Mouse (Mus musculus) myocyte (in vitro differentiated cells): ENCODE results near the gene Esf1. TPM values are rescaled to one million over a fixed set of nuclear protein-coding genes. Genes with fewer than 3 reads are reported as not detected.
"Not testable (repeated sequence)": the region's sequence is repeated elsewhere in the genome, so short reads cannot be mapped to it uniquely, and the experiment has no call there.

ENCODE experiments used
- H3K27me3 ChIP-seq: one replicate; pipeline ENCODE4 v1.6.1; 2011; ENCODE audit not compliant: control insufficient read depth, insufficient read depth, insufficient read length
- H3K36me3 ChIP-seq: one replicate; pipeline ENCODE4 v1.6.1; 2011; ENCODE audit not compliant: control insufficient read depth, insufficient read depth
- H3K4me2 ChIP-seq: one replicate; pipeline ENCODE4 v1.6.1; 2011; ENCODE audit warnings: low read depth, control low read depth
- H3K4me3 ChIP-seq: one replicate; pipeline ENCODE4 v1.5.1; 2011; ENCODE audit warnings: mild to moderate bottlenecking, control low read depth, moderate library complexity
- H3K79me2 ChIP-seq: one replicate; pipeline ENCODE4 v1.6.1; 2011; ENCODE audit not compliant: control insufficient read depth, insufficient read depth
- H3ac ChIP-seq: one replicate; pipeline ENCODE4 v1.6.1; 2011; ENCODE audit not compliant: control insufficient read depth, insufficient read length
- CEBPB ChIP-seq: IDR thresholded peaks from 2 replicates; pipeline ENCODE4 v1.6.1; 2011; ENCODE audit warnings: mild to moderate bottlenecking, moderate library complexity; ENCODE audit not compliant: poor library complexity, insufficient read depth, severe bottlenecking
- E2F4 ChIP-seq: IDR thresholded peaks from one replicate; pipeline ENCODE4 v1.6.1; 2011; ENCODE audit warnings: mild to moderate bottlenecking, control low read depth, moderate library complexity; ENCODE audit not compliant: insufficient read depth
- MAX ChIP-seq: IDR thresholded peaks from one replicate; pipeline ENCODE4 v1.6.1; 2011; ENCODE audit warnings: low read depth, mild to moderate bottlenecking, control low read depth
- MYOD1 ChIP-seq, 3 experiments: IDR thresholded peaks; one replicate each; pipeline ENCODE4 v1.6.1; 2011; ENCODE audit warnings: control low read depth in 2 of 3, low read depth in 2 of 3, mild to moderate bottlenecking in 2 of 3, moderate library complexity in 1 of 3; ENCODE audit not compliant: insufficient read length in 2 of 3, control insufficient read depth in 1 of 3
- MYOG ChIP-seq, 3 experiments: IDR thresholded peaks; one replicate each; pipeline ENCODE4 v1.6.1; 2011; ENCODE audit warnings: control low read depth in 2 of 3, low read depth in 2 of 3, mild to moderate bottlenecking in 2 of 3; ENCODE audit not compliant: insufficient read length in 2 of 3, control insufficient read depth in 1 of 3, insufficient read depth in 1 of 3
- POLR2A ChIP-seq: IDR thresholded peaks from one replicate; pipeline ENCODE4 v1.6.1; 2011; ENCODE audit warnings: low read depth, mild to moderate bottlenecking, control low read depth, moderate library complexity; ENCODE audit not compliant: insufficient read length
- POLR2AphosphoS2 ChIP-seq: IDR thresholded peaks from one replicate; pipeline ENCODE4 v1.6.1; 2011; ENCODE audit warnings: low read depth, control low read depth; ENCODE audit not compliant: insufficient read length
- REST ChIP-seq: IDR thresholded peaks from one replicate; pipeline ENCODE4 v1.6.1; 2011; ENCODE audit warnings: mild to moderate bottlenecking, control low read depth, moderate library complexity; ENCODE audit not compliant: insufficient read depth, insufficient read length
- SRF ChIP-seq: IDR thresholded peaks from one replicate; pipeline ENCODE4 v1.6.1; 2011; ENCODE audit warnings: low read depth; ENCODE audit not compliant: control insufficient read depth, insufficient read length
- TCF12 ChIP-seq: IDR thresholded peaks from one replicate; pipeline ENCODE4 v1.6.1; 2011; ENCODE audit warnings: mild to moderate bottlenecking, control low read depth; ENCODE audit not compliant: poor library complexity, insufficient read depth, severe bottlenecking
- TCF3 ChIP-seq: IDR thresholded peaks from one replicate; pipeline ENCODE4 v1.6.1; 2011; ENCODE audit warnings: low read depth, control low read depth; ENCODE audit not compliant: insufficient read length
- USF1 ChIP-seq: IDR thresholded peaks from one replicate; pipeline ENCODE4 v1.6.1; 2011; ENCODE audit warnings: low read depth, mild to moderate bottlenecking, control low read depth, moderate library complexity
- polyA plus RNA-seq: library from polyadenylated mRNA; unstranded; fragments of >200 nt; fragmentation: generic; extraction: Trizol; gene quantifications from one replicate; pipeline ENCODE4 v1.2.1, GENCODE M21; 2012; ENCODE audit warnings: missing spikeins

Gene Esf1
- polyA plus RNA-seq, 1 experiment = 5.7 TPM

DNA sequence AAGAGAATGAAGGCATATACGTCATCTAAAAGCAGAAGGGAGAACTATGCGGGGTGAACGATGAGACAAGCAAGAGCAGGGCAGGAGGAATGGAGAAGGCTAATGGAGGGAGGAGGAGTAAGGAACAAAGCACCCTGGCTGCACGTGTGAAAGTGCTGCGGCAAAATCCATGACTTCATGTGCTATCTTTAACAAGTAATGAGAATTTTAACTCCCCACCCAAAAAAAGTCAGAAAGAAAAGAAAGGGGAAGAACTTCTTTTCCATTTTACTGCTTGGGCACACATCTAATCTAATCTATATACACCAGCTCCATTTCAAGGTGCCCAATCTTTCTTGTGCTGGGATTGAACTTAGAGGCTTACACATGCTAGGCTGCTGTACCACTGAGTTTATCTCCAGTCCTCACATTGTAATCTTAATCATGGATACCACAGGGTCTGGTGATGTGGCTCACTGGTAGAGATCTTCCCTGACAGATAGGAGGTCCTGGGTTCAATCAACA is 7.0 kb downstream of the Esf1 start:
- H3K36me3 ChIP-seq = peaks cover 70% of the 10 kb centered on the region
- H3K27me3 ChIP-seq = no peaks in the 10 kb centered on the region
- H3K79me2 ChIP-seq = peaks cover 38% of the 10 kb centered on the region
- H3K4me3 ChIP-seq = no peak overlapping the region
- TF ChIP-seq REST (no peak), POLR2AphosphoS2 (no peak), MAX (no peak), USF1 (no peak), POLR2A (no peak), E2F4 (no peak), TCF3 (no peak), TCF12 (no peak), MYOG (IDR thresholded peaks at IDR 0.05; ENCODE audit: control insufficient read depth in 1 of 3, insufficient read depth in 1 of 3, insufficient read length in 2 of 3, low read depth in 2 of 3) (no peak), CEBPB (no peak), MYOD1 (IDR thresholded peaks at IDR 0.05; ENCODE audit: control insufficient read depth in 1 of 3, insufficient read length in 2 of 3, low read depth in 2 of 3) (no peak)
- no peak overlapping the region for H3ac ChIP-seq
- H3K4me2 ChIP-seq = no peak overlapping the region

GRCm38 (mm10) chr2:140159186-140159730 is 11.1 kb downstream of the Esf1 start:
- no peak overlapping the region for H3ac ChIP-seq
- no peaks in the 10 kb centered on the region for H3K27me3 ChIP-seq
- H3K4me3 ChIP-seq = no peak overlapping the region
- no peak for TF ChIP-seq POLR2AphosphoS2
- no peak for TF ChIP-seq TCF12
- TF ChIP-seq MYOD1 (IDR thresholded peaks at IDR 0.05; ENCODE audit: control insufficient read depth in 1 of 3, insufficient read length in 2 of 3, low read depth in 2 of 3) = no peak
- no peak for TF ChIP-seq USF1
- no peak for TF ChIP-seq CEBPB
- no peak for TF ChIP-seq SRF
- TF ChIP-seq E2F4 = no peak
- no peak for TF ChIP-seq MYOG (IDR thresholded peaks at IDR 0.05; ENCODE audit: control insufficient read depth in 1 of 3, insufficient read depth in 1 of 3, insufficient read length in 2 of 3, low read depth in 2 of 3)
- H3K79me2 ChIP-seq = peaks cover 5% of the 10 kb centered on the region
- H3K4me2 ChIP-seq = no peak overlapping the region
- peaks cover 67% of the 10 kb centered on the region for H3K36me3 ChIP-seq

GRCm38 (mm10) chr2:140151743-140152142 is 18.6 kb downstream of the Esf1 start, which contains the start of gene Gm17374:
Gm17374 (plus strand) TSS chr2:140152043.
- not testable (repeated sequence) for H3ac ChIP-seq

DNA sequence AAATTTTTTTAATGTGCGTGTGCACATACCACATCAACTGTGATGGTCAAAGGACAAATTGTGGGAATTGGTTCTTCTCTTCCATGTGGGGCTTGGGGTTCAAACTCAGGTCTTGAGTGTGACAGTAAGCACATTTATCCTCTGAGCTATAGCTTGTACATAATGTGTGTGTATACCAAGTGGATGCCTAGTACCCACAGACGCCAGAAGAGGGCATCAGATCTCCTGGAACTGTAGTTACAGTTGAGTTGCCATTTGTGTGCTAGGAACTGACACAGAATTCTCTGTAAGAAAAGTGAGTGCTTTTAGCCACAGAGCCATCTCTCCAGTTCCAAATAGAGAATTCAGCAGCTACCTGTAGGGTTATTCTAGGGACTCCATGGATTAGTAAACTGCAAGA is 44.8 kb downstream of the Esf1 start:
- no peaks in the 10 kb centered on the region for H3K79me2 ChIP-seq
- H3K36me3 ChIP-seq = peaks cover 71% of the 10 kb centered on the region
- H3ac ChIP-seq = no peak overlapping the region
- no peaks in the 10 kb centered on the region for H3K27me3 ChIP-seq
- TF ChIP-seq CEBPB (no peak), MYOD1 (IDR thresholded peaks at IDR 0.05; ENCODE audit: control insufficient read depth in 1 of 3, insufficient read length in 2 of 3, low read depth in 2 of 3) (no peak), REST (no peak), POLR2AphosphoS2 (no peak), POLR2A (no peak), TCF12 (no peak), SRF (no peak), TCF3 (no peak), MYOG (IDR thresholded peaks at IDR 0.05; ENCODE audit: control insufficient read depth in 1 of 3, insufficient read depth in 1 of 3, insufficient read length in 2 of 3, low read depth in 2 of 3) (no peak)
- no peak overlapping the region for H3K4me2 ChIP-seq
- H3K4me3 ChIP-seq = no peak overlapping the region

More at GRCm38 (mm10) chr2:140151743-140152142, 18.6 kb downstream of the Esf1 start, which contains the start of gene Gm17374:
- H3K79me2 ChIP-seq, H3K4me2 ChIP-seq, H3K27me3 ChIP-seq, H3K4me3 ChIP-seq: not testable (repeated sequence)
- H3K36me3 ChIP-seq = peaks cover 58% of the 10 kb centered on the region

GRCm38 (mm10) chr2:140113851-140114250 is 56.5 kb downstream of the Esf1 start:
- no peaks in the 10 kb centered on the region for H3K36me3 ChIP-seq
- TF ChIP-seq POLR2AphosphoS2 (no peak), USF1 (no peak), MYOG (IDR thresholded peaks at IDR 0.05; ENCODE audit: control insufficient read depth in 1 of 3, insufficient read depth in 1 of 3, insufficient read length in 2 of 3, low read depth in 2 of 3) (no peak), MYOD1 (IDR thresholded peaks at IDR 0.05; ENCODE audit: control insufficient read depth in 1 of 3, insufficient read length in 2 of 3, low read depth in 2 of 3) (no peak), CEBPB (no peak), TCF3 (no peak), REST (no peak), SRF (no peak), POLR2A (no peak)
- no peak overlapping the region for H3ac ChIP-seq

More at GRCm38 (mm10) chr2:140113851-140114250, 56.5 kb downstream of the Esf1 start:
- Histone ChIP-seq H3K4me2 (no peak overlapping the region), H3K27me3 (no peaks in the 10 kb centered on the region), H3K79me2 (no peaks in the 10 kb centered on the region), H3K4me3 (no peak overlapping the region)
